Mouse (Mus musculus): Measurements from ENCODE around the gene Tmx4. TPM values are rescaled to one million over a fixed set of nuclear protein-coding genes. Genes with fewer than 3 reads are reported as not detected.
A peak's percentile ranks its signal among the peaks of the same experiment; 100 is the strongest.

Tmx4 gene
- polyA plus RNA-seq, 1 experiment from 2014 or later, result 6.3 TPM

DNA sequence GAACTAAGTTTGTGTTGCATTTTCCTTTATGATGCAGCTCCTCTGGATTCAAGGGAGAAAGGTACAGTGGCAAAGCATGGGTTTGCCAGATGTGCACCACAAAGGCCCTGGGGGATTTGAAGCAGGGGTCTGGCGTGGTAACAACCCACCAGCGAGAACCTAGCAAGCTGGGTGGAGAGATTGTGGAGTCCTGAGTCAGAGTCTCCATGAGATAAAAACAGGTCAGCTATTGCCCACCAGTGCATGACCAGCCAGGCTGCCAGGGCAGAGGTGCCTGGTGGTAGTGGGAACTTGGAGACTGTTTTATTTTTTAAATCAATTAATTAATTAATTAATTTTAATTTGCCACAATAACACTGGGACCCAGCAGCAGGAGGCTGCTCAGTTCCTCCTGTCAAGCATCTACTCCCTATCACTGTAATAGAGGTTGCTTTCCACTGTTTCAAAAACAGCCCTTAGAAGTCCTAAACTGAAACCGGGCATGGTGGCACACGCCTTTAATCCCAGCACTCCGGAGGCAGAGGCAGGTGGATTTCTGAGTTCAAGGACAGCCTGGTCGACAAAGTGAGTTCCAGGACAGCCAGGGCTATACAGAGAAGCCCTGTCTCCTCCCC lies 52.8 kb downstream of the Tmx4 start:
- no peak for TF ChIP-seq CTCF (IDR thresholded peaks at IDR 0.05; ENCODE audit: low read depth)
- WGBS, result 93% methylated on average over 6 of the region's 6 CpGs
- H3K27me3 ChIP-seq (replicated peaks; ENCODE audit: control insufficient read depth, insufficient read depth, low read length), result no peaks in the 10 kb centered on the region

DNA sequence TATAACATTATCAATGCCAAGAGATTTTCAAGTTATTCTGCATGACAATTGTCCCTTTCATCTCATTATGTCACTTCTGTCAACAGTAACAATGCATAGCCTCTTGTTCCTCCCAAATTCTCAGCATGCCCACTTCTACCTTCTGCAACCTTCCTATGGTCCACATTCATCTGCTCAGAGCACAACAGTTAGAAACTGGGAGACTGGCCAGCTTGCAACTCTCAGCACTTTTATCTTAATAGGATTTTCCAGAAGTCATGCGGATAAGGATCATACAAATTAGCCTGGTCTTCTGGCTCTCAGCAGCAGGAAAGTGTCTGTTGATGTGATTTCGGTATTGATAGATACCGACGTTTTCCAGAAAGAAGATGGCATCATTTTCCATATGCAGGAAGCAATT lies 58.7 kb downstream of the Tmx4 start:
- H3K36me3 ChIP-seq (ENCODE audit: control insufficient read depth, insufficient read depth), result no peaks in the 10 kb centered on the region
- H3K4me2 ChIP-seq (replicated peaks; ENCODE audit: low read depth), result no peak overlapping the region
- no peak overlapping the region for H3K27ac ChIP-seq (ENCODE audit: low read depth, low read length)
- TF ChIP-seq CTCF (IDR thresholded peaks at IDR 0.05; ENCODE audit: low read depth), result no peak
- ATAC-seq, result no peak
- no peak overlapping the region for H3K9ac ChIP-seq (ENCODE audit: low read depth, low read length)
- H3K4me1 ChIP-seq (replicated peaks; ENCODE audit: control insufficient read depth, insufficient read depth, low read length), result no peaks in the 10 kb centered on the region
- no peaks in the 10 kb centered on the region for H3K9me3 ChIP-seq (ENCODE audit: control insufficient read depth)
- H3K4me3 ChIP-seq (ENCODE audit: low read depth, low read length), result no peak overlapping the region
- H3K27me3 ChIP-seq (replicated peaks; ENCODE audit: control insufficient read depth, insufficient read depth, low read length), result no peaks in the 10 kb centered on the region
- WGBS, result 67% methylated on average over 4 of the region's 4 CpGs

More for the DNA sequence above, 52.8 kb downstream of the Tmx4 start:
- no peak for ATAC-seq
- Histone ChIP-seq H3K27ac (ENCODE audit: low read depth, low read length) (no peak overlapping the region), H3K4me2 (replicated peaks; ENCODE audit: low read depth) (no peak overlapping the region), H3K4me1 (replicated peaks; ENCODE audit: control insufficient read depth, insufficient read depth, low read length) (no peaks in the 10 kb centered on the region), H3K4me3 (ENCODE audit: low read depth, low read length) (no peak overlapping the region), H3K9me3 (ENCODE audit: control insufficient read depth) (no peaks in the 10 kb centered on the region), H3K9ac (ENCODE audit: low read depth, low read length) (no peak overlapping the region), H3K36me3 (ENCODE audit: control insufficient read depth, insufficient read depth) (no peaks in the 10 kb centered on the region)

DNA sequence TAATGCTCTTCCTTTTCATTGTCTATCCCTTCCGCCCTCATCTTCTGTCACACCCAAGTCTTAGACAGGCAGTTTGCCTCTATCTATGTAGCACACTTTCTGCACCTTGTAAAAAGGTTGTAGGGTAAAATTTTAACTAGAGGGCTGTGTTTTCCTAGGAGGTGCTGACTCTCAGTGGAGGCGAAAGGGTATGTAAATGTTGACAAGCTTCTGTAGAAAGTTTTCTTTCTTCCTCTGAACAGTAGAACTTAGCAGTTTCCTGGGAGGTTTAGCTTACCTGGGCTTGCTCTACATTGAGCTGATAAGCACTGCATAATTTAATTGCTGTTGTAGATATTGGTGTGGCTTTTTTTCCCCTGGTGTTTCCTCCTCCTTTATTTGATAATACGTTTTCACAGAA lies 84.5 kb downstream of the Tmx4 start:
- no peak for ATAC-seq
- H3K4me3 ChIP-seq (ENCODE audit: low read depth, low read length), result no peak overlapping the region
- H3K9me3 ChIP-seq (ENCODE audit: control insufficient read depth), result no peaks in the 10 kb centered on the region
- no peak for TF ChIP-seq CTCF (IDR thresholded peaks at IDR 0.05; ENCODE audit: low read depth)
- H3K4me2 ChIP-seq (replicated peaks; ENCODE audit: low read depth), result no peak overlapping the region
- H3K9ac ChIP-seq (ENCODE audit: low read depth, low read length), result no peak overlapping the region
- no peaks in the 10 kb centered on the region for H3K4me1 ChIP-seq (replicated peaks; ENCODE audit: control insufficient read depth, insufficient read depth, low read length)
- WGBS, result 38% methylated on average over 3 of the region's 3 CpGs
- no peaks in the 10 kb centered on the region for H3K27me3 ChIP-seq (replicated peaks; ENCODE audit: control insufficient read depth, insufficient read depth, low read length)
- H3K27ac ChIP-seq (ENCODE audit: low read depth, low read length), result no peak overlapping the region
- H3K36me3 ChIP-seq (ENCODE audit: control insufficient read depth, insufficient read depth), result no peaks in the 10 kb centered on the region

- ATAC-seq, result no peak
- 54% methylated on average over 8 of the region's 8 CpGs for WGBS
Measured at GRCm38 (mm10) chr2:134554221-134554727, 89.7 kb downstream of the Tmx4 start, which contains the start of gene Hao1. Hao1 (minus strand) TSS chr2:134554368.

DNA sequence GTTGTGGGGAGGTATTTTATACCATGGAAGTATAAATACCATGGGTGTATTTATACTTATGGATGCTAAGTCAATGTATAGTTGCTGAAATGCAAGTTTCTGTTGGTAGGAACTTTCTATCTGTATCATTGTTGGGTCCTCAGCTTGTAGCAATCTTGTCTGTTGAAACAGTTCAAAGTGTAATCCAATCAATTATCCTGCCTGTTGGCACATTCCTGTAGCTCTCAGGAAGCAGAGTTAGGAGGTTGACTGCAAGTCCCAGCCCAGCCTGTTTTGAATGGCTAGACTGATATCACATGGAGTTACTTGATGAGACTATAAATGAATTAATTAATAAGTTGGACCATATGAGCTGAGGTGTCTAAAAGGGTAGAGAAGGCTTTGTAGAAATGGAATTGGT lies 91.6 kb downstream of the Tmx4 start:
- no peak for ATAC-seq
- no peak for TF ChIP-seq CTCF (IDR thresholded peaks at IDR 0.05; ENCODE audit: low read depth)
- no peaks in the 10 kb centered on the region for H3K4me1 ChIP-seq (replicated peaks; ENCODE audit: control insufficient read depth, insufficient read depth, low read length)
- H3K27me3 ChIP-seq (replicated peaks; ENCODE audit: control insufficient read depth, insufficient read depth, low read length), result no peaks in the 10 kb centered on the region
- H3K4me2 ChIP-seq (replicated peaks; ENCODE audit: low read depth), result no peak overlapping the region
- H3K27ac ChIP-seq (ENCODE audit: low read depth, low read length), result no peak overlapping the region
- no peaks in the 10 kb centered on the region for H3K36me3 ChIP-seq (ENCODE audit: control insufficient read depth, insufficient read depth)
- no peak overlapping the region for H3K4me3 ChIP-seq (ENCODE audit: low read depth, low read length)
- H3K9me3 ChIP-seq (ENCODE audit: control insufficient read depth), result no peaks in the 10 kb centered on the region
- H3K9ac ChIP-seq (ENCODE audit: low read depth, low read length), result no peak overlapping the region

More at GRCm38 (mm10) chr2:134554221-134554727, 89.7 kb downstream of the Tmx4 start, which contains the start of gene Hao1:
- H3K9ac ChIP-seq (ENCODE audit: low read depth, low read length), result no peak within 1 kb of the TSS
- H3K4me3 ChIP-seq (ENCODE audit: low read depth, low read length), result no peak within 1 kb of the TSS
- H3K9me3 ChIP-seq (ENCODE audit: control insufficient read depth), result no peaks in the 10 kb centered on the region
- no peaks in the 10 kb centered on the region for H3K36me3 ChIP-seq (ENCODE audit: control insufficient read depth, insufficient read depth)
- H3K4me2 ChIP-seq (replicated peaks; ENCODE audit: low read depth), result no peak within 1 kb of the TSS
- no peaks in the 10 kb centered on the region for H3K27me3 ChIP-seq (replicated peaks; ENCODE audit: control insufficient read depth, insufficient read depth, low read length)
- no peaks in the 10 kb centered on the region for H3K4me1 ChIP-seq (replicated peaks; ENCODE audit: control insufficient read depth, insufficient read depth, low read length)
- TF ChIP-seq CTCF (IDR thresholded peaks at IDR 0.05; ENCODE audit: low read depth), result no peak
- no peak within 1 kb of the TSS for H3K27ac ChIP-seq (ENCODE audit: low read depth, low read length)

- no peaks in the 10 kb centered on the region for H3K9me3 ChIP-seq (ENCODE audit: control insufficient read depth)
- no peaks in the 10 kb centered on the region for H3K36me3 ChIP-seq (ENCODE audit: control insufficient read depth, insufficient read depth)
- no peaks in the 10 kb centered on the region for H3K27me3 ChIP-seq (replicated peaks; ENCODE audit: control insufficient read depth, insufficient read depth, low read length)
- no peak for ATAC-seq
- no peaks in the 10 kb centered on the region for H3K4me1 ChIP-seq (replicated peaks; ENCODE audit: control insufficient read depth, insufficient read depth, low read length)
- H3K4me2 ChIP-seq (replicated peaks; ENCODE audit: low read depth), result no peak overlapping the region
- no peak overlapping the region for H3K27ac ChIP-seq (ENCODE audit: low read depth, low read length)
- H3K9ac ChIP-seq (ENCODE audit: low read depth, low read length), result no peak overlapping the region
- H3K4me3 ChIP-seq (ENCODE audit: low read depth, low read length), result no peak overlapping the region
- 19% methylated on average over 4 of the region's 4 CpGs for WGBS
- peak; percentile 84 for TF ChIP-seq CTCF (IDR thresholded peaks at IDR 0.05; ENCODE audit: low read depth)
Measured at GRCm38 (mm10) chr2:134549770-134550169, 94.2 kb downstream of the Tmx4 start.
